Mouse (Mus musculus) kidney, postnatal 0 days (tissue): Measurements from ENCODE around the gene Ralgps2. TPM values are rescaled to one million over a fixed set of nuclear protein-coding genes. Genes with fewer than 3 reads are reported as not detected.
A peak's percentile ranks its signal among the peaks of the same experiment; 100 is the strongest.

Experiments
- ATAC-seq: fragments of 200-750 bp; cut with Nextera tagmentation; replicated peaks from 2 replicates; pipeline ENCODE4 v1.8.0; 2017; ENCODE audit warnings: low read depth, moderate number of reproducible peaks, moderate TSS enrichment, moderate library complexity; ENCODE audit not compliant: low FRiP score
- DNase-seq: peaks from one replicate; pipeline ENCODE4 v3.0.0-alpha.2; 2016; ENCODE audit warnings: low spot score
- H3K27ac ChIP-seq: fragments of 300-500 bp; sonication (generic); 2 replicates; pipeline ENCODE4 v1.5.1; 2014; ENCODE audit warnings: mild to moderate bottlenecking
- H3K27me3 ChIP-seq: fragments of 300-500 bp; sonication (generic); 2 replicates; pipeline ENCODE4 v1.6.1; 2014; ENCODE audit warnings: low read length, mixed read lengths; ENCODE audit not compliant: insufficient read depth
- H3K36me3 ChIP-seq: fragments of 300-500 bp; sonication (generic); 2 replicates; pipeline ENCODE4 v1.6.1; 2014; ENCODE audit warnings: low read length, mixed read lengths; ENCODE audit not compliant: insufficient read depth
- H3K4me1 ChIP-seq: fragments of 300-500 bp; sonication (generic); replicated peaks from 2 replicates; pipeline ENCODE4 v1.6.1; 2014; ENCODE audit warnings: antibody characterized with exemption, low read length, mixed read lengths; ENCODE audit not compliant: insufficient read depth
- H3K4me2 ChIP-seq: fragments of 300-500 bp; sonication (generic); 2 replicates; pipeline ENCODE4 v1.6.1; 2014; ENCODE audit warnings: mild to moderate bottlenecking, low read length, moderate library complexity, mixed read lengths
- H3K4me3 ChIP-seq: fragments of 300-500 bp; sonication (generic); replicated peaks from 2 replicates; pipeline ENCODE4 v1.5.1; 2014; ENCODE audit warnings: low read depth, low read length
- H3K9ac ChIP-seq: fragments of 300-500 bp; sonication (generic); 2 replicates; pipeline ENCODE4 v1.6.1; 2014; ENCODE audit warnings: low read depth, low read length
- H3K9me3 ChIP-seq: fragments of 300-500 bp; sonication (generic); replicated peaks from 2 replicates; pipeline ENCODE4 v1.6.1; 2016; ENCODE audit warnings: low read length, inconsistent platforms, mixed read lengths
- CTCF ChIP-seq: IDR thresholded peaks from 2 replicates; pipeline ENCODE4 v1.5.1; 2016; ENCODE audit warnings: antibody characterized with exemption, low read depth, mild to moderate bottlenecking, moderate library complexity
- WGBS: fragments of 180-500 bp; shearing (Covaris S2); extraction: QIAGEN DNeasy Blood & Tissue Kit; methylation state at CpG from one replicate; pipeline ENCODE4 v1.1.7; 2014; 5-methylcytosine and 5-hydroxymethylcytosine counted together
- polyA plus RNA-seq: library from polyadenylated mRNA; unstranded; fragments of >200 nt; fragmentation: Nextera tagmentation; extraction: Ambion mirVana; gene quantifications from 2 replicates; pipeline ENCODE4 v1.2.1, GENCODE M21; 2015

The Ralgps2 gene
- polyA plus RNA-seq, 1 experiment from 2014 or later = 47.2 TPM

- H3K9me3 ChIP-seq = no peaks in the 10 kb centered on the region
- no peaks in the 10 kb centered on the region for H3K36me3 ChIP-seq
- DNase-seq (no peak), ATAC-seq (no peak)
- 65% methylated on average over 17 of the region's 17 CpGs for WGBS
- no peak overlapping the region for H3K4me3 ChIP-seq
- TF ChIP-seq CTCF = no peak
- H3K9ac ChIP-seq = no peak overlapping the region
- H3K4me2 ChIP-seq = no peak overlapping the region
- H3K27ac ChIP-seq = no peak overlapping the region
- H3K27me3 ChIP-seq = no peaks in the 10 kb centered on the region
- no peaks in the 10 kb centered on the region for H3K4me1 ChIP-seq
Measured at GRCm38 (mm10) chr1:156955926-156956760, 16.7 kb upstream of the Ralgps2 start.

GRCm38 (mm10) chr1:156954216-156954615, 14.8 kb upstream of the Ralgps2 start:
- no peak overlapping the region for H3K9ac ChIP-seq
- 96% methylated on average over 12 of the region's 12 CpGs for WGBS
- no peaks in the 10 kb centered on the region for H3K27me3 ChIP-seq
- ATAC-seq (no peak), DNase-seq (no peak)
- H3K36me3 ChIP-seq = no peaks in the 10 kb centered on the region
- no peaks in the 10 kb centered on the region for H3K4me1 ChIP-seq
- H3K4me2 ChIP-seq = no peak overlapping the region
- no peaks in the 10 kb centered on the region for H3K9me3 ChIP-seq
- TF ChIP-seq CTCF = no peak
- no peak overlapping the region for H3K27ac ChIP-seq
- no peak overlapping the region for H3K4me3 ChIP-seq

DNA sequence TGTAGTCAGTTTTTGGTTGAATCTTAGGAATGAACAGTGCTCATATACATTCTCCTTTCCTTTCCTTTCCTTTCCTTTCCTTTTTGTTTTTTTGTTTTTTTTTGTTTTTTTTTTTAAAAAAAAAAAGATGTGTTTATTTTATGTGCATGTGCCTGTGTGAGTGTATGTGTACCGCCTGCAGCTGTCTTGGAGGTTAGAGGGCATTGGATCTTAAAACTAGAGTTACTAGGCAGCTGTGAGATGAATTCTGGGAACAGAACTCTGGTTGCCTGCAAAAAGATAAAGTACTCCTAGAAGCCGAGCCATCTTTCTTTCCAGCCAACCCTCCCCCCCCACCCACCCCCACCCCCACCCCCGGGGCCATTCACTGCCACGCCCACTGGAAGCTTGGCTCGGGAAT, 10.9 kb upstream of the Ralgps2 start:
- H3K4me2 ChIP-seq = no peak overlapping the region
- no peak for ATAC-seq
- WGBS = 33% methylated on average over 5 of the region's 5 CpGs
- H3K9ac ChIP-seq = no peak overlapping the region
- no peak for DNase-seq
- H3K36me3 ChIP-seq = no peaks in the 10 kb centered on the region
- H3K4me3 ChIP-seq = no peak overlapping the region
- H3K9me3 ChIP-seq = no peaks in the 10 kb centered on the region
- H3K27ac ChIP-seq = no peak overlapping the region
- H3K27me3 ChIP-seq = no peaks in the 10 kb centered on the region
- no peaks in the 10 kb centered on the region for H3K4me1 ChIP-seq
- TF ChIP-seq CTCF = no peak

GRCm38 (mm10) chr1:156940584-156940983, 1.2 kb upstream of the Ralgps2 start:
- Histone ChIP-seq H3K27ac (no peak overlapping the region), H3K4me3 (no peak overlapping the region), H3K27me3 (no peaks in the 10 kb centered on the region), H3K4me1 (0 out of 2 replicates have a peak, but pooled peaks cover 6% of the 10 kb centered on the region), H3K9ac (no peak overlapping the region; the same call in 1 of the 2 replicates), H3K9me3 (no peaks in the 10 kb centered on the region), H3K4me2 (peak overlapping the region; percentile 96), H3K36me3 (no peaks in the 10 kb centered on the region)
- DNase-seq = peak; percentile 50
- no peak for TF ChIP-seq CTCF
- no peak for ATAC-seq
- 34% methylated on average over 7 of the region's 7 CpGs for WGBS

DNA sequence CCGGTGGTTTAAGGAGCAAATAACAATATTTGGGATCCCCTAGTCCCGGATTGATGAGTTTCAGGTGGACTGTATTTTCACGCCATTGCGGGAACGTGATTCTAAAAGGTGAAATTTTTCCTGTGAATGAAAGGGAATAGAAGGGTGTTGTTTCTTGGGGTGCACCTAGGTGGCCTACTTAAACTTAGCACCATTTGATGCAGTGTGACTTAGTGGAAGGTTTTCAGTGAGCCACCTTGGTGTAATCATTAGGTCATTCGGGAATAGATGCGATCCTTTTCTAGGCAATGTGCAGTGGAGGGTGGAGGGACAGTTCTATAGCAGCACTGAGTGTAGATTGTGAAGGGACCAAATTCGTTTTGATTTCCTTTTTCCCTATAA, 706 bp upstream of the Ralgps2 start:
- DNase-seq (no peak), ATAC-seq (no peak)
- Histone ChIP-seq H3K9ac (peak overlapping the region; percentile 88), H3K9me3 (no peaks in the 10 kb centered on the region), H3K36me3 (no peaks in the 10 kb centered on the region), H3K4me2 (peak overlapping the region; percentile 96), H3K4me3 (peak overlapping the region; percentile 96), H3K27ac (no peak overlapping the region; the same call in 1 of the 2 replicates), H3K27me3 (no peaks in the 10 kb centered on the region), H3K4me1 (0 out of 2 replicates have a peak, but pooled peaks cover 6% of the 10 kb centered on the region)
- WGBS = 4% methylated on average over 8 of the region's 8 CpGs
- TF ChIP-seq CTCF = 0 out of 2 replicates have a peak, but pooled peaks have one; percentile 6

GRCm38 (mm10) chr1:156938705-156939242, 652 bp downstream of the Ralgps2 start:
- no peaks in the 10 kb centered on the region for H3K27me3 ChIP-seq
- H3K4me2 ChIP-seq = peak overlapping the region; percentile 96
- H3K9me3 ChIP-seq = no peaks in the 10 kb centered on the region
- H3K4me1 ChIP-seq = 0 out of 2 replicates have a peak, but pooled peaks cover 6% of the 10 kb centered on the region
- peak overlapping the region; percentile 88 for H3K9ac ChIP-seq
- peak overlapping the region; percentile 96 for H3K4me3 ChIP-seq
- no peaks in the 10 kb centered on the region for H3K36me3 ChIP-seq
- WGBS = 0% methylated on average over 47 of the region's 51 CpGs
- H3K27ac ChIP-seq = peak overlapping the region; percentile 86
- no peak for TF ChIP-seq CTCF
- DNase-seq (peak; percentile 93), ATAC-seq (peak; percentile 69)
